In genomic region chr2:58350657-58351056, GRCm38 (mm10) we compare ENCODE assay signal across 17 mouse cellular contexts. TPM values are rescaled to one million over a fixed set of nuclear protein-coding genes. Genes with fewer than 3 reads are reported as not detected.
"Had no signal": no experiment of that assay in that cellular context is flagged by ENCODE, and none has a peak within 500 bp of the region (broad histone marks: within the 10 kb centered on the region; RNA-seq: fewer than 3 reads in every experiment).

No protein-coding gene starts in this region.

- H3K9me3 ChIP-seq: lung, embryonic 15.5 days; megakaryocyte, embryonic 14.5 days; midbrain, embryonic 13.5 days; midbrain, embryonic 15.5 days; neural tube, embryonic 12.5 days; stomach, embryonic 15.5 days had no signal

- H3K9ac ChIP-seq: lung, embryonic 15.5 days; midbrain, embryonic 13.5 days; midbrain, embryonic 15.5 days; neural tube, embryonic 12.5 days; stomach, embryonic 15.5 days had no signal

- ATAC-seq: lung, postnatal 0 days; midbrain, embryonic 13.5 days; midbrain, embryonic 15.5 days had no signal

- H3K27ac ChIP-seq: lung, embryonic 15.5 days; macrophage; midbrain, embryonic 13.5 days; midbrain, embryonic 15.5 days; neural tube, embryonic 12.5 days; stomach, embryonic 15.5 days; stomach, postnatal 0 days had no signal

- H3K36me3 ChIP-seq: lung, embryonic 15.5 days; midbrain, embryonic 13.5 days; midbrain, embryonic 15.5 days; neural tube, embryonic 12.5 days; stomach, embryonic 15.5 days had no signal

- H3K4me3 ChIP-seq: lung, embryonic 15.5 days; megakaryocyte, embryonic 14.5 days; midbrain, embryonic 13.5 days; midbrain, embryonic 15.5 days; neural tube, embryonic 12.5 days; stomach, embryonic 15.5 days had no signal

- H3K27me3 ChIP-seq: midbrain, embryonic 15.5 days; neural tube, embryonic 12.5 days; stomach, embryonic 15.5 days had no signal

- DNase-seq: lung, adult 2 months; lung, postnatal 14 days; lung, postnatal 36 days; right cerebral cortex, postnatal 14 days; thymus, adult 2 months; thymus, postnatal 25 days; thymus, postnatal 4 days had no signal

- H3K4me2 ChIP-seq: lung, embryonic 15.5 days; midbrain, embryonic 11.5 days; midbrain, embryonic 13.5 days; midbrain, embryonic 15.5 days; neural tube, embryonic 12.5 days; stomach, embryonic 15.5 days had no signal

- H3K4me1 ChIP-seq: lung, embryonic 15.5 days; megakaryocyte, embryonic 14.5 days; midbrain, embryonic 13.5 days; midbrain, embryonic 15.5 days; neural tube, embryonic 12.5 days; stomach, embryonic 15.5 days had no signal

RNA-seq across cellular contexts. Expression of gene Acvr1c, which starts 7.0 kb away (rescaled TPM):
- polyA plus RNA-seq: macrophage had no signal
